In the genomic region with DNA sequence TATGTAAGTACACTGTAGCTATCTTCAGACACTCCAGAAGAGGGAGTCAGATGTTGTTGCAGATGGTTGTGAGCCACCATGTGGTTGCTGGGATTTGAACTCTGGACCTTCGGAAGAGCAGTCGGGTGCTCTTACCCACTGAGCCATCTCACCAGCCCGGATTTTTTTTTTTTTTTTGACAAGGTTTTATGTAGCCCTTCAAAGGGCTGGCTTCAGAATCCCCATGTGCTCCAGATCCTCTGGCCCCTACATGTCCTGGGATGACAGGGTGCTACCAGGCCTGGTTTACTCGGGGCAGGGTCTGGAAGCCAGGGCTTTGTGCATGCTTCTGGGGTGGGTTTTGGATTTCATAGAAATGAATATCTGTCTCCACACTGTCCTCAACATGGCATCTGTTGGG, we compare ENCODE assay signal across 9 mouse cellular contexts. TPM values are rescaled to one million over a fixed set of nuclear protein-coding genes. Genes with fewer than 3 reads are reported as not detected.
DNase-seq lines count a peak whose midpoint lies in the region; ATAC-seq and TF ChIP-seq lines count a peak whose summit lies in the region.
"Not testable (repeated sequence)": the region's sequence is repeated elsewhere in the genome, so short reads cannot be mapped to it uniquely, and the experiment has no call there.
"Had no signal": no experiment of that assay in that cellular context is flagged by ENCODE, and none has a peak within 500 bp of the region (broad histone marks: within the 10 kb centered on the region; RNA-seq: fewer than 3 reads in every experiment).

A gene (plus strand): TSS at position 301 of the 400 bp plus-strand sequence.

- not testable (repeated sequence) for TF ChIP-seq CTCF in G1E (IDR thresholded peaks at IDR 0.05; ENCODE audit: low read depth, low read length); liver, postnatal 0 days (IDR thresholded peaks at IDR 0.05; ENCODE audit: low read depth); spleen, adult 2 months (IDR thresholded peaks at IDR 0.05; ENCODE audit: extremely low read depth, insufficient read depth, insufficient read length, insufficient replicate concordance)

- peaks cover 77% of the 10 kb centered on the region for H3K4me1 ChIP-seq in G1E (ENCODE audit: insufficient read depth, low read depth, low read length)
- H3K4me1 ChIP-seq in forebrain, embryonic 13.5 days = peaks cover 25% of the 10 kb centered on the region
- H3K4me1 ChIP-seq in hindbrain, embryonic 12.5 days = peaks cover 20% of the 10 kb centered on the region
- H3K4me1 ChIP-seq in limb, embryonic 10.5 days = peaks cover 28% of the 10 kb centered on the region
- H3K4me1 ChIP-seq in liver, embryonic 13.5 days (replicated peaks) = peaks cover 87% of the 10 kb centered on the region
- peaks cover 32% of the 10 kb centered on the region for H3K4me1 ChIP-seq in liver, postnatal 0 days (ENCODE audit: insufficient read depth)
- peaks cover 52% of the 10 kb centered on the region for H3K4me1 ChIP-seq in spleen, adult 2 months (ENCODE audit: control insufficient read depth, insufficient read depth, insufficient read length)

- H3K4me3 ChIP-seq in G1E (ENCODE audit: low read depth, low read length) = peak within 1 kb of the TSS; percentile 96; the same call in 1 of the 2 replicates
- H3K4me3 ChIP-seq in forebrain, embryonic 13.5 days; liver, postnatal 0 days (ENCODE audit: low read depth, low read length); spleen, adult 2 months (ENCODE audit: extremely low read depth, insufficient read depth, insufficient read length): not testable (repeated sequence)
- peak within 1 kb of the TSS; percentile 3; the same call in 1 of the 2 replicates for H3K4me3 ChIP-seq in hindbrain, embryonic 12.5 days
- H3K4me3 ChIP-seq in limb, embryonic 10.5 days = 0 out of 2 replicates have a peak within 1 kb of the TSS, but pooled peaks have one; percentile 5
- 0 out of 2 replicates have a peak within 1 kb of the TSS, but pooled peaks have one; percentile 69 for H3K4me3 ChIP-seq in liver, embryonic 13.5 days (replicated peaks)

- H3K9ac ChIP-seq in forebrain, embryonic 13.5 days = 0 out of 2 replicates have a peak within 1 kb of the TSS, but pooled peaks have one; percentile 1
- not testable (repeated sequence) for H3K9ac ChIP-seq in hindbrain, embryonic 12.5 days; liver, postnatal 0 days (replicated peaks)
- peak within 1 kb of the TSS; percentile 77 for H3K9ac ChIP-seq in liver, embryonic 13.5 days

- H3K36me3 ChIP-seq in G1E (replicated peaks) = peaks cover 68% of the 10 kb centered on the region
- peaks cover 47% of the 10 kb centered on the region for H3K36me3 ChIP-seq in forebrain, embryonic 13.5 days (ENCODE audit: poor library complexity, severe bottlenecking)
- H3K36me3 ChIP-seq in hindbrain, embryonic 12.5 days = peaks cover 40% of the 10 kb centered on the region
- H3K36me3 ChIP-seq in limb, embryonic 10.5 days = peaks cover 52% of the 10 kb centered on the region
- peaks cover 52% of the 10 kb centered on the region for H3K36me3 ChIP-seq in liver, embryonic 13.5 days
- H3K36me3 ChIP-seq in liver, postnatal 0 days (replicated peaks; ENCODE audit: insufficient read depth, low read length) = peaks cover 31% of the 10 kb centered on the region
- peaks cover 17% of the 10 kb centered on the region for H3K36me3 ChIP-seq in spleen, adult 2 months (ENCODE audit: control insufficient read depth, insufficient read depth, low read length)

- TF ChIP-seq POLR2A in spleen, adult 2 months (IDR thresholded peaks at IDR 0.05; ENCODE audit: low read depth, low read length) = not testable (repeated sequence)

- not testable (repeated sequence) for H3K27me3 ChIP-seq in G1E (ENCODE audit: insufficient read depth, low read length); forebrain, embryonic 13.5 days; hindbrain, embryonic 12.5 days; limb, embryonic 10.5 days (ENCODE audit: low read depth, poor library complexity, severe bottlenecking); liver, embryonic 13.5 days; liver, postnatal 0 days (ENCODE audit: insufficient read depth, low read length); spleen, adult 2 months (ENCODE audit: control insufficient read depth, insufficient read depth, low read length)

- 83% methylated on average over 4 of the region's 4 CpGs for WGBS in forebrain, embryonic 13.5 days
- 89% methylated on average over 4 of the region's 4 CpGs for WGBS in hindbrain, embryonic 12.5 days
- WGBS in limb, embryonic 10.5 days = 91% methylated on average over 4 of the region's 4 CpGs
- 81% methylated on average over 4 of the region's 4 CpGs for WGBS in liver, embryonic 13.5 days (ENCODE audit: insufficient replicate concordance)
- 68% methylated on average over 2 of the region's 4 CpGs for WGBS in liver, postnatal 0 days (ENCODE audit: insufficient replicate concordance)
- 90% methylated on average over 4 of the region's 4 CpGs for WGBS in spleen, adult 2 months

- not testable (repeated sequence) for ATAC-seq in CD4-positive, CD25-positive, alpha-beta regulatory T cell, adult 4 months; G1E (ENCODE audit: extremely low read depth, insufficient number of reproducible peaks, low FRiP score, poor library complexity, severe bottlenecking); forebrain, embryonic 13.5 days; hindbrain, embryonic 12.5 days (ENCODE audit: low FRiP score); liver, embryonic 13.5 days (ENCODE audit: low read depth); liver, postnatal 0 days

- H3K27ac ChIP-seq in forebrain, embryonic 13.5 days; hindbrain, embryonic 12.5 days; limb, embryonic 10.5 days: not testable (repeated sequence)
- peak within 1 kb of the TSS; percentile 94 for H3K27ac ChIP-seq in liver, embryonic 13.5 days
- H3K27ac ChIP-seq in liver, postnatal 0 days (ENCODE audit: low read depth) = peak within 1 kb of the TSS; percentile 59; the same call in 1 of the 2 replicates
- peak within 1 kb of the TSS; percentile 90 for H3K27ac ChIP-seq in spleen, adult 2 months (ENCODE audit: insufficient read depth, low read length)

- not testable (repeated sequence) for DNase-seq in G1E (ENCODE audit: low spot score); limb, embryonic 10.5 days (ENCODE audit: low spot score); liver, embryonic 13.5 days; liver, postnatal 0 days; spleen, adult 2 months (ENCODE audit: low read depth in 1 of 2, low spot score in 2 of 2)

- TF ChIP-seq EP300 in liver, postnatal 0 days (IDR thresholded peaks at IDR 0.05; ENCODE audit: low read depth) = not testable (repeated sequence)

- not testable (repeated sequence) for H3K4me2 ChIP-seq in forebrain, embryonic 13.5 days; hindbrain, embryonic 12.5 days (replicated peaks); liver, postnatal 0 days (ENCODE audit: low read depth, low read length)
- H3K4me2 ChIP-seq in liver, embryonic 13.5 days = peak within 1 kb of the TSS; percentile 92

- not testable (repeated sequence) for H3K9me3 ChIP-seq in G1E (replicated peaks); forebrain, embryonic 13.5 days (replicated peaks); hindbrain, embryonic 12.5 days (replicated peaks); limb, embryonic 10.5 days (replicated peaks); liver, embryonic 13.5 days (replicated peaks); liver, postnatal 0 days (ENCODE audit: low read length)

RNA-seq across cellular contexts. Expression of the gene that starts here (rescaled TPM):
- 10 to 100 TPM; 11.1 to 13.6 TPM for polyA plus RNA-seq in CD4-positive, CD25-positive, alpha-beta regulatory T cell, adult 4 months (2017; shearing (Covaris generic))
- 1.1 and 2.2 TPM in 2 replicates for total RNA-seq in G1E (2014; fragmentation: Nextera tagmentation)
- 0.82 and 1.2 TPM in 2 replicates for total RNA-seq in G1E (2017)
- 2.4 and 2.8 TPM in 2 replicates for polyA plus RNA-seq in G1E (2012)
- 4.0 and 4.4 TPM in 2 replicates for polyA plus RNA-seq in forebrain, embryonic 13.5 days (2015; fragmentation: Nextera tagmentation; extraction: Ambion mirVana)
- 5.2 and 5.3 TPM in 2 replicates for polyA plus RNA-seq in hindbrain, embryonic 12.5 days (2016; fragmentation: Nextera tagmentation; extraction: Ambion mirVana)
- 5.1 and 5.2 TPM in 2 replicates for polyA plus RNA-seq in limb, embryonic 10.5 days (2016; fragmentation: Nextera tagmentation; extraction: Ambion mirVana)
- polyA plus RNA-seq in liver, embryonic 13.5 days (2015; fragmentation: Nextera tagmentation; extraction: Ambion mirVana) = 1.4 and 1.5 TPM in 2 replicates
- polyA plus RNA-seq in liver, postnatal 0 days (2015; fragmentation: Nextera tagmentation; extraction: Ambion mirVana) = 0.20 and 0.52 TPM in 2 replicates
- polyA plus RNA-seq in spleen, adult 2 months (2012; rRNA removed) = 2.9 and 3.0 TPM in 2 replicates
- total RNA-seq: granulocyte monocyte progenitor cell, adult 5-6 weeks had no signal
